Mouse (Mus musculus): ENCODE results near the gene Ptprd.

The Ptprd gene

GRCm38 (mm10) chr4:77248918-77249317 is 962.8 kb downstream of the Ptprd start:
- no peak for DNase-seq (ENCODE audit: low spot score in 2 of 2)

- no peak for DNase-seq (ENCODE audit: low spot score in 2 of 2)
Measured at GRCm38 (mm10) chr4:77241852-77242455, 969.8 kb downstream of the Ptprd start.

- DNase-seq (ENCODE audit: low spot score in 2 of 2): no peak
Measured at GRCm38 (mm10) chr4:77238144-77238543, 973.6 kb downstream of the Ptprd start.

GRCm38 (mm10) chr4:77233243-77233642 is 978.5 kb downstream of the Ptprd start:
- DNase-seq (ENCODE audit: low spot score in 2 of 2): no peak

- no peak for DNase-seq (ENCODE audit: low spot score in 2 of 2)
Measured at GRCm38 (mm10) chr4:77168866-77169265, 1042.9 kb downstream of the Ptprd start.

GRCm38 (mm10) chr4:77157601-77158000 is 1054.2 kb downstream of the Ptprd start:
- no peak for DNase-seq (ENCODE audit: low spot score in 2 of 2)

- no peak for DNase-seq (ENCODE audit: low spot score in 2 of 2)
Measured at GRCm38 (mm10) chr4:77155561-77155960, 1056.2 kb downstream of the Ptprd start.

GRCm38 (mm10) chr4:77155037-77155436 is 1056.7 kb downstream of the Ptprd start:
- no peak for DNase-seq (ENCODE audit: low spot score in 2 of 2)

GRCm38 (mm10) chr4:77124852-77125251 is 1086.9 kb downstream of the Ptprd start:
- DNase-seq (ENCODE audit: low spot score in 2 of 2): no peak

GRCm38 (mm10) chr4:77110894-77111293 is 1100.9 kb downstream of the Ptprd start:
- no peak for DNase-seq (ENCODE audit: low spot score in 2 of 2)

- DNase-seq (ENCODE audit: low spot score in 2 of 2): no peak
Measured at GRCm38 (mm10) chr4:77107291-77107690, 1104.5 kb downstream of the Ptprd start.

GRCm38 (mm10) chr4:77083165-77083564 is 1128.6 kb downstream of the Ptprd start:
- no peak for DNase-seq (ENCODE audit: low spot score in 2 of 2)

GRCm38 (mm10) chr4:77077607-77078006 is 1134.2 kb downstream of the Ptprd start:
- DNase-seq (ENCODE audit: low spot score in 2 of 2): no peak

GRCm38 (mm10) chr4:77050536-77051207 is 1161.1 kb downstream of the Ptprd start:
- no peak for DNase-seq (ENCODE audit: low spot score in 2 of 2)

- no peak for DNase-seq (ENCODE audit: low spot score in 2 of 2)
Measured at GRCm38 (mm10) chr4:77004483-77004882, 1207.3 kb downstream of the Ptprd start.

- DNase-seq (ENCODE audit: low spot score in 2 of 2): no peak
Measured at GRCm38 (mm10) chr4:76996172-76996571, 1215.6 kb downstream of the Ptprd start.

GRCm38 (mm10) chr4:76989961-76990360 is 1221.8 kb downstream of the Ptprd start:
- no peak for DNase-seq (ENCODE audit: low spot score in 2 of 2)

GRCm38 (mm10) chr4:76977056-76977809 is 1234.5 kb downstream of the Ptprd start:
- DNase-seq (ENCODE audit: low spot score in 2 of 2): no peak

GRCm38 (mm10) chr4:76948251-76948650 is 1263.5 kb downstream of the Ptprd start:
- no peak for DNase-seq (ENCODE audit: low spot score in 2 of 2)

- DNase-seq (ENCODE audit: low spot score in 2 of 2): no peak
Measured at GRCm38 (mm10) chr4:76941382-76942360, 1270.1 kb downstream of the Ptprd start.

- no peak for DNase-seq (ENCODE audit: low spot score in 2 of 2)
Measured at GRCm38 (mm10) chr4:76931559-76931958, 1280.2 kb downstream of the Ptprd start.
